Mouse (Mus musculus): ENCODE results near the gene Gm10226. TPM values are rescaled to one million over a fixed set of nuclear protein-coding genes. Genes with fewer than 3 reads are reported as not detected.
A peak's percentile ranks its signal among the peaks of the same experiment; 100 is the strongest.
"Not testable (repeated sequence)": the region's sequence is repeated elsewhere in the genome, so short reads cannot be mapped to it uniquely, and the experiment has no call there.

Gene Gm10226
- total RNA-seq (2012; rRNA removed) = 3.4 TPM in 1 of 2 replicates, not detected in the other

GRCm38 (mm10) chr17:21691560-21691959 lies at the start of gene Gm10226:
Gm10226 (plus strand) TSS chr17:21691860.
- no peak within 1 kb of the TSS for H3K4me3 ChIP-seq (ENCODE audit: insufficient read depth in 1 of 2, low read depth in 1 of 2, low read length in 2 of 2, poor library complexity in 1 of 2, severe bottlenecking in 1 of 2)
- TF ChIP-seq ZNF384 (IDR thresholded peaks at IDR 0.05; ENCODE audit: low read depth, low read length) (no peak), ZC3H11A (IDR thresholded peaks at IDR 0.05; ENCODE audit: borderline replicate concordance, low read depth, low read length) (no peak), HCFC1 (IDR thresholded peaks at IDR 0.05; ENCODE audit: borderline replicate concordance, insufficient read depth, low read length) (no peak), CHD2 (IDR thresholded peaks at IDR 0.05; ENCODE audit: low read depth, low read length) (no peak), MAFK (IDR thresholded peaks at IDR 0.05; ENCODE audit: insufficient read depth, low read depth, low read length) (no peak)
- no peak within 1 kb of the TSS for H3K27ac ChIP-seq (ENCODE audit: insufficient read depth, low read depth, low read length, poor library complexity, severe bottlenecking)
- in situ Hi-C loops (cut with MboI; ENCODE audit: low sequenced_read_pairs in 2 of 2, unreplicated experiment in 2 of 2) = no loop called here
- H3K36me3 ChIP-seq (ENCODE audit: control insufficient read depth, insufficient read depth, low read length, poor library complexity, severe bottlenecking) = no peaks in the 10 kb centered on the region
- no peak for DNase-seq (ENCODE audit: low read depth, low spot score)
- no peak within 1 kb of the TSS for H3K9ac ChIP-seq (ENCODE audit: insufficient read depth, low read depth, low read length, poor library complexity, severe bottlenecking)
- no peaks in the 10 kb centered on the region for H3K4me1 ChIP-seq (ENCODE audit: control insufficient read depth in 2 of 2, insufficient read depth in 2 of 2, low read length in 2 of 2, poor library complexity in 1 of 2)
- H3K9me3 ChIP-seq (ENCODE audit: control insufficient read depth, insufficient read depth, low read depth, low read length) = no peaks in the 10 kb centered on the region

DNA sequence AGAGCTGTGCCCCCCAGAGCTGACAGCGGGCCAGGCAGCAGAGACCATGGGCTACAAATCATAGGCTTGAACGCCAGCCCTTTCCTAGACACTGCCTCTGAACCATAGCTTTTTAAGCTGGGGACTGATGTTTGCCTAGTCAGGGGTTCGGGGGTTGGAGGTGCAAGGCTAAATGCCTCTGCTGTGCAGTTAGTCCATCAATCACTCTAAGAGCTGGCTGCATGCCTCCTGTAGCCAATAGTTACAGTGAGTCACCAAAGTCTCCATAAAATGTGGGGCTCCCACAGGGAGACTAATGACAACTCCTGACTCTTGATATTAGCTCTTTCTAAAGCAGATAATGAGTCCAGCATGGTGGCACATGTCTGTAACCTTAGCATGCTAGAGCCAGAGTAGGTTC lies 42.9 kb upstream of the Gm10226 start:
- no peak overlapping the region for H3K9ac ChIP-seq (ENCODE audit: insufficient read depth, low read depth, low read length, poor library complexity, severe bottlenecking)
- no peak for DNase-seq (ENCODE audit: low read depth, low spot score)
- no peaks in the 10 kb centered on the region for H3K9me3 ChIP-seq (ENCODE audit: control insufficient read depth, insufficient read depth, low read depth, low read length)
- H3K4me1 ChIP-seq (ENCODE audit: control insufficient read depth in 2 of 2, insufficient read depth in 2 of 2, low read length in 2 of 2, poor library complexity in 1 of 2) = no peaks in the 10 kb centered on the region; a peak in 1 of 4 replicates
- H3K4me3 ChIP-seq (ENCODE audit: insufficient read depth in 1 of 2, low read depth in 1 of 2, low read length in 2 of 2, poor library complexity in 1 of 2, severe bottlenecking in 1 of 2) = no peak overlapping the region
- TF ChIP-seq MAFK (IDR thresholded peaks at IDR 0.05; ENCODE audit: insufficient read depth, low read depth, low read length) (no peak), CHD2 (IDR thresholded peaks at IDR 0.05; ENCODE audit: low read depth, low read length) (no peak), ZC3H11A (IDR thresholded peaks at IDR 0.05; ENCODE audit: borderline replicate concordance, low read depth, low read length) (no peak), ZNF384 (IDR thresholded peaks at IDR 0.05; ENCODE audit: low read depth, low read length) (no peak), HCFC1 (IDR thresholded peaks at IDR 0.05; ENCODE audit: borderline replicate concordance, insufficient read depth, low read length) (no peak)
- H3K27ac ChIP-seq (ENCODE audit: insufficient read depth, low read depth, low read length, poor library complexity, severe bottlenecking) = no peak overlapping the region
- no peaks in the 10 kb centered on the region for H3K36me3 ChIP-seq (ENCODE audit: control insufficient read depth, insufficient read depth, low read length, poor library complexity, severe bottlenecking)
- in situ Hi-C loops (cut with MboI; ENCODE audit: low sequenced_read_pairs in 2 of 2, unreplicated experiment in 2 of 2) = no loop called here

DNA sequence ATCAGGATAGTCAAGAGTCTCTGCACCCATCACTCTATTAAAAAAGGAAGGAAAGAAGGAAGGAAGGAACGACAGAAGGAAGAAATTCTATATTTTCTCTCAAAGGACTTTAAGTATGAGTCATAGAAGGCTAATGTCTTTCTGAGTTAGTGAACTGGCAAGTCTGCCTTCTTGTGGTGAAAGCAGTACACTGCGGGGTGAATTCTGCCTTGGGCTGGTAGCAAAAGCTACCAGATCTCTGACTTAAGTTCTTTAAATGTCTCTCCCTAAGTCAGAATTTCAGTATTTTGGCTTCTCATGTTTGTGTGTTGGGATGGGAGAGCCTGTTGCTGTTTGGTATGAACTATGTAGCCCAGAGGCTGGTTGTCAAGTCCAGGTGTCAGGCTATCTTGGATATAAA lies 41.7 kb upstream of the Gm10226 start:
- TF ChIP-seq ZC3H11A (IDR thresholded peaks at IDR 0.05; ENCODE audit: borderline replicate concordance, low read depth, low read length) (no peak; the same call in 1 of the 2 replicates), CHD2 (IDR thresholded peaks at IDR 0.05; ENCODE audit: low read depth, low read length) (no peak)
- Histone ChIP-seq H3K4me3 (ENCODE audit: insufficient read depth in 1 of 2, low read depth in 1 of 2, low read length in 2 of 2, poor library complexity in 1 of 2, severe bottlenecking in 1 of 2) (peak overlapping the region; percentile 5 to 76; a peak in 3 of 4 replicates), H3K4me1 (ENCODE audit: control insufficient read depth in 2 of 2, insufficient read depth in 2 of 2, low read length in 2 of 2, poor library complexity in 1 of 2) (no peaks in the 10 kb centered on the region; a peak in 1 of 4 replicates), H3K9me3 (ENCODE audit: control insufficient read depth, insufficient read depth, low read depth, low read length) (no peaks in the 10 kb centered on the region), H3K36me3 (ENCODE audit: control insufficient read depth, insufficient read depth, low read length, poor library complexity, severe bottlenecking) (no peaks in the 10 kb centered on the region), H3K9ac (ENCODE audit: insufficient read depth, low read depth, low read length, poor library complexity, severe bottlenecking) (peak overlapping the region; percentile 0; the same call in 1 of the 2 replicates), H3K27ac (ENCODE audit: insufficient read depth, low read depth, low read length, poor library complexity, severe bottlenecking) (0 out of 2 replicates have a peak overlapping the region, but pooled peaks have one; percentile 12)
- in situ Hi-C loops (cut with MboI; ENCODE audit: low sequenced_read_pairs in 2 of 2, unreplicated experiment in 2 of 2) = no loop called here
- DNase-seq (ENCODE audit: low read depth, low spot score) = no peak

DNA sequence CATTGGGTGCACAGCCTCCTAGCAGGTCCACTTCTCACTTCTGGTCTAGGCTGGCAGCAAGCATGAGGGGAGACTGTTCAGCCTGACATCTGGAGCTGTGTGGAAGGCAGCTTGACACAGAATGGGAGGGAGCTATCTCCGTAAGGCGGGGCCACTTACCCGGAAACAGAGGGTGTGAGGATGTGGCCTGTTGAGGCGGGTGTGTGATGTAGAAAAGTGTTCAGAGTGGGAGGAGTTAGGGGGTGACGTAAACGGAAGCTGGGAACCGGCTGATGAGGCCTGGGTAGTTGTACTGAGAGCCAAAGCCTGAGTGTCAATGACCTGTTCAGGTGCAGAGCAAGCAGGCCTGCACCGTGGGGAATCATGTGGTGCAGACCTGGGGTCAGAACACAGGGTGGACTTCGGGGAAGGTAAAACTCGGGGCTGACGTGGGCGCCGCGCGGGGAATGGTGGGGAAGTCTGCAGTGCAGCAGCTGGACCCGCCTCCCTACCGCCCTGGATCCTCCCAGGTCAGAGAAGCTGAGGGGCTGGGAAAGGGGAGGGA lies 41.2 kb upstream of the Gm10226 start, which contains the start of gene Zfp983:
Gene Zfp983 (plus strand): TSS at position 261 of the 544 bp plus-strand sequence.
- H3K9me3 ChIP-seq (ENCODE audit: control insufficient read depth, insufficient read depth, low read depth, low read length); H3K4me1 ChIP-seq (ENCODE audit: control insufficient read depth in 2 of 2, insufficient read depth in 2 of 2, low read length in 2 of 2, poor library complexity in 1 of 2); in situ Hi-C loops (cut with MboI; ENCODE audit: low sequenced_read_pairs in 2 of 2, unreplicated experiment in 2 of 2); H3K36me3 ChIP-seq (ENCODE audit: control insufficient read depth, insufficient read depth, low read length, poor library complexity, severe bottlenecking): not testable (repeated sequence)
- Histone ChIP-seq H3K27ac (ENCODE audit: insufficient read depth, low read depth, low read length, poor library complexity, severe bottlenecking) (peak within 1 kb of the TSS; percentile 12; the same call in 1 of the 2 replicates), H3K9ac (ENCODE audit: insufficient read depth, low read depth, low read length, poor library complexity, severe bottlenecking) (peak within 1 kb of the TSS; percentile 0; the same call in 1 of the 2 replicates), H3K4me3 (ENCODE audit: insufficient read depth in 1 of 2, low read depth in 1 of 2, low read length in 2 of 2, poor library complexity in 1 of 2, severe bottlenecking in 1 of 2) (peak within 1 kb of the TSS; percentile 69 to 76)
- DNase-seq (ENCODE audit: low read depth, low spot score) = peak; percentile 86

- H3K36me3 ChIP-seq (ENCODE audit: control insufficient read depth, insufficient read depth, low read length, poor library complexity, severe bottlenecking); H3K27ac ChIP-seq (ENCODE audit: insufficient read depth, low read depth, low read length, poor library complexity, severe bottlenecking); in situ Hi-C loops (cut with MboI; ENCODE audit: low sequenced_read_pairs in 2 of 2, unreplicated experiment in 2 of 2); H3K4me1 ChIP-seq (ENCODE audit: control insufficient read depth in 2 of 2, insufficient read depth in 2 of 2, low read length in 2 of 2, poor library complexity in 1 of 2); H3K9ac ChIP-seq (ENCODE audit: insufficient read depth, low read depth, low read length, poor library complexity, severe bottlenecking); DNase-seq (ENCODE audit: low read depth, low spot score); H3K9me3 ChIP-seq (ENCODE audit: control insufficient read depth, insufficient read depth, low read depth, low read length); H3K4me3 ChIP-seq (ENCODE audit: insufficient read depth in 1 of 2, low read depth in 1 of 2, low read length in 2 of 2, poor library complexity in 1 of 2, severe bottlenecking in 1 of 2): not testable (repeated sequence)
Observed at GRCm38 (mm10) chr17:21678826-21679225, 12.8 kb upstream of the Gm10226 start.
